Mouse (Mus musculus): ENCODE data around the gene Mmd. TPM values are rescaled to one million over a fixed set of nuclear protein-coding genes. Genes with fewer than 3 reads are reported as not detected.
"Not testable (repeated sequence)": the region's sequence is repeated elsewhere in the genome, so short reads cannot be mapped to it uniquely, and the experiment has no call there.

Gene Mmd
- polyA plus RNA-seq, 1 experiment from 2014 or later: 17.1 TPM

GRCm38 (mm10) chr11:90269398-90270123 lies 20.3 kb downstream of the Mmd start:
- Histone ChIP-seq H3K4me3 (ENCODE audit: low read depth, low read length) (no peak overlapping the region), H3K36me3 (ENCODE audit: control insufficient read depth, insufficient read depth, low read length) (peaks cover 7% of the 10 kb centered on the region; the same call in 1 of the 2 replicates), H3K9ac (ENCODE audit: low read depth, low read length) (no peak overlapping the region), H3K9me3 (ENCODE audit: control insufficient read depth, low read length) (no peaks in the 10 kb centered on the region), H3K27me3 (replicated peaks; ENCODE audit: control insufficient read depth, insufficient read depth, low read length) (no peaks in the 10 kb centered on the region), H3K4me1 (replicated peaks; ENCODE audit: control insufficient read depth, insufficient read depth, low read length) (no peaks in the 10 kb centered on the region), H3K4me2 (no peak overlapping the region), H3K27ac (ENCODE audit: low read depth, low read length) (no peak overlapping the region)
- no peak for ATAC-seq (replicated peaks; ENCODE audit: low FRiP score)
- DNase-seq (ENCODE audit: low spot score): no peak
- WGBS: 69% methylated on average over 18 of the region's 18 CpGs

GRCm38 (mm10) chr11:90270132-90270877 lies 21.0 kb downstream of the Mmd start:
- H3K27ac ChIP-seq (ENCODE audit: low read depth, low read length): no peak overlapping the region
- H3K4me3 ChIP-seq (ENCODE audit: low read depth, low read length): no peak overlapping the region
- H3K4me1 ChIP-seq (replicated peaks; ENCODE audit: control insufficient read depth, insufficient read depth, low read length): no peaks in the 10 kb centered on the region
- DNase-seq (ENCODE audit: low spot score): no peak
- H3K36me3 ChIP-seq (ENCODE audit: control insufficient read depth, insufficient read depth, low read length): peaks cover 7% of the 10 kb centered on the region; the same call in 1 of the 2 replicates
- H3K27me3 ChIP-seq (replicated peaks; ENCODE audit: control insufficient read depth, insufficient read depth, low read length): no peaks in the 10 kb centered on the region
- H3K4me2 ChIP-seq: no peak overlapping the region
- no peak overlapping the region for H3K9ac ChIP-seq (ENCODE audit: low read depth, low read length)
- ATAC-seq (replicated peaks; ENCODE audit: low FRiP score): no peak
- 85% methylated on average over 11 of the region's 11 CpGs for WGBS
- H3K9me3 ChIP-seq (ENCODE audit: control insufficient read depth, low read length): no peaks in the 10 kb centered on the region

- Histone ChIP-seq H3K9me3 (ENCODE audit: control insufficient read depth, low read length) (no peaks in the 10 kb centered on the region), H3K9ac (ENCODE audit: low read depth, low read length) (no peak overlapping the region), H3K36me3 (ENCODE audit: control insufficient read depth, insufficient read depth, low read length) (peaks cover 2% of the 10 kb centered on the region; the same call in 1 of the 2 replicates), H3K4me1 (replicated peaks; ENCODE audit: control insufficient read depth, insufficient read depth, low read length) (no peaks in the 10 kb centered on the region), H3K27ac (ENCODE audit: low read depth, low read length) (no peak overlapping the region), H3K27me3 (replicated peaks; ENCODE audit: control insufficient read depth, insufficient read depth, low read length) (no peaks in the 10 kb centered on the region), H3K4me2 (no peak overlapping the region), H3K4me3 (ENCODE audit: low read depth, low read length) (no peak overlapping the region)
- DNase-seq (ENCODE audit: low spot score) (no peak), ATAC-seq (replicated peaks; ENCODE audit: low FRiP score) (no peak)
- 58% methylated on average over 1 of the region's 1 CpGs for WGBS
Measured at GRCm38 (mm10) chr11:90274187-90274586, 24.9 kb downstream of the Mmd start.

GRCm38 (mm10) chr11:90275663-90276062 lies 26.4 kb downstream of the Mmd start:
- DNase-seq (ENCODE audit: low spot score): no peak
- Histone ChIP-seq H3K4me1 (replicated peaks; ENCODE audit: control insufficient read depth, insufficient read depth, low read length) (no peaks in the 10 kb centered on the region), H3K27me3 (replicated peaks; ENCODE audit: control insufficient read depth, insufficient read depth, low read length) (no peaks in the 10 kb centered on the region), H3K4me2 (no peak overlapping the region), H3K27ac (ENCODE audit: low read depth, low read length) (no peak overlapping the region), H3K9ac (ENCODE audit: low read depth, low read length) (no peak overlapping the region), H3K9me3 (ENCODE audit: control insufficient read depth, low read length) (no peaks in the 10 kb centered on the region), H3K4me3 (ENCODE audit: low read depth, low read length) (no peak overlapping the region), H3K36me3 (ENCODE audit: control insufficient read depth, insufficient read depth, low read length) (peaks cover 2% of the 10 kb centered on the region; the same call in 1 of the 2 replicates)
- ATAC-seq (replicated peaks; ENCODE audit: low FRiP score): no peak
- WGBS: 86% methylated on average over 7 of the region's 7 CpGs

GRCm38 (mm10) chr11:90276150-90276549 lies 26.9 kb downstream of the Mmd start:
- peaks cover 2% of the 10 kb centered on the region; the same call in 1 of the 2 replicates for H3K36me3 ChIP-seq (ENCODE audit: control insufficient read depth, insufficient read depth, low read length)
- ATAC-seq (replicated peaks; ENCODE audit: low FRiP score) (no peak), DNase-seq (ENCODE audit: low spot score) (no peak)
- 76% methylated on average over 8 of the region's 8 CpGs for WGBS
- H3K9ac ChIP-seq (ENCODE audit: low read depth, low read length): no peak overlapping the region
- no peaks in the 10 kb centered on the region for H3K4me1 ChIP-seq (replicated peaks; ENCODE audit: control insufficient read depth, insufficient read depth, low read length)
- H3K4me3 ChIP-seq (ENCODE audit: low read depth, low read length): no peak overlapping the region
- H3K4me2 ChIP-seq: no peak overlapping the region
- H3K27me3 ChIP-seq (replicated peaks; ENCODE audit: control insufficient read depth, insufficient read depth, low read length): no peaks in the 10 kb centered on the region
- no peak overlapping the region for H3K27ac ChIP-seq (ENCODE audit: low read depth, low read length)
- no peaks in the 10 kb centered on the region for H3K9me3 ChIP-seq (ENCODE audit: control insufficient read depth, low read length)

GRCm38 (mm10) chr11:90276561-90276960 lies 27.3 kb downstream of the Mmd start:
- ATAC-seq (replicated peaks; ENCODE audit: low FRiP score) (no peak), DNase-seq (ENCODE audit: low spot score) (no peak)
- Histone ChIP-seq H3K4me3 (ENCODE audit: low read depth, low read length) (no peak overlapping the region), H3K27ac (ENCODE audit: low read depth, low read length) (no peak overlapping the region), H3K9ac (ENCODE audit: low read depth, low read length) (no peak overlapping the region), H3K36me3 (ENCODE audit: control insufficient read depth, insufficient read depth, low read length) (peaks cover 2% of the 10 kb centered on the region; the same call in 1 of the 2 replicates), H3K4me2 (no peak overlapping the region), H3K9me3 (ENCODE audit: control insufficient read depth, low read length) (no peaks in the 10 kb centered on the region), H3K4me1 (replicated peaks; ENCODE audit: control insufficient read depth, insufficient read depth, low read length) (no peaks in the 10 kb centered on the region), H3K27me3 (replicated peaks; ENCODE audit: control insufficient read depth, insufficient read depth, low read length) (no peaks in the 10 kb centered on the region)
- 87% methylated on average over 12 of the region's 12 CpGs for WGBS

GRCm38 (mm10) chr11:90280069-90280468 lies 30.8 kb downstream of the Mmd start:
- H3K4me2 ChIP-seq: no peak overlapping the region
- DNase-seq (ENCODE audit: low spot score) (no peak), ATAC-seq (replicated peaks; ENCODE audit: low FRiP score) (no peak)
- H3K27me3 ChIP-seq (replicated peaks; ENCODE audit: control insufficient read depth, insufficient read depth, low read length): no peaks in the 10 kb centered on the region
- no peaks in the 10 kb centered on the region for H3K4me1 ChIP-seq (replicated peaks; ENCODE audit: control insufficient read depth, insufficient read depth, low read length)
- WGBS: 74% methylated on average over 5 of the region's 5 CpGs
- H3K9ac ChIP-seq (ENCODE audit: low read depth, low read length): no peak overlapping the region
- no peak overlapping the region for H3K27ac ChIP-seq (ENCODE audit: low read depth, low read length)
- H3K4me3 ChIP-seq (ENCODE audit: low read depth, low read length): no peak overlapping the region
- H3K9me3 ChIP-seq (ENCODE audit: control insufficient read depth, low read length): no peaks in the 10 kb centered on the region
- H3K36me3 ChIP-seq (ENCODE audit: control insufficient read depth, insufficient read depth, low read length): no peaks in the 10 kb centered on the region

- H3K9me3 ChIP-seq (ENCODE audit: control insufficient read depth, low read length); H3K4me3 ChIP-seq (ENCODE audit: low read depth, low read length); H3K36me3 ChIP-seq (ENCODE audit: control insufficient read depth, insufficient read depth, low read length); ATAC-seq (replicated peaks; ENCODE audit: low FRiP score); H3K9ac ChIP-seq (ENCODE audit: low read depth, low read length); H3K27me3 ChIP-seq (replicated peaks; ENCODE audit: control insufficient read depth, insufficient read depth, low read length); H3K4me1 ChIP-seq (replicated peaks; ENCODE audit: control insufficient read depth, insufficient read depth, low read length); DNase-seq (ENCODE audit: low spot score); H3K4me2 ChIP-seq; H3K27ac ChIP-seq (ENCODE audit: low read depth, low read length): not testable (repeated sequence)
- WGBS: 90% methylated on average over 2 of the region's 2 CpGs
Measured at GRCm38 (mm10) chr11:90281943-90282342, 32.7 kb downstream of the Mmd start.

Measured in liver, embryonic 11.5 days (tissue).